Mouse (Mus musculus): ENCODE results near the gene Mpg. TPM values are rescaled to one million over a fixed set of nuclear protein-coding genes. Genes with fewer than 3 reads are reported as not detected.

Gene Mpg
- polyA plus RNA-seq, 1 experiment = 8.8 TPM

DNA sequence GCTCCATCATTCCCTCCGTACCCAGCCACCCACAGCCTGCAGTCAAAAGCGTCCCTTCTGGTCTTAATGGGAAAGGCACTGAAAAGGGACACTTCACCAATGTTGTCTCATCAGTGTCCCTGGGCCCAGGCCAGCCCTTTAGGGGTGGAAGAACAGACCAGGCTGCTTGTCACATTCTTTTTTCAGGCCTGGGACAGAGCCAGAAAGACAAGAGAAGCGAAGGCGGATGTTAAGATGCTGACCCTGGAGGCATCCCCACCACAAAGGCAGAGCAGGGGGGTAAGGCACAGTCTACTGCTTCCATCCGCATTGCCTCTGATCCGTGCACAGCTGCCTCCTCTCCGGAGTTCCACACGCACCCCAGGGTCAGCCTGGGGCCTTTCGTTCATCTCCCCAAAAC is 36.2 kb upstream of the Mpg start:
- Histone ChIP-seq H3K36me3 (replicated peaks; ENCODE audit: low read length) (no peaks in the 10 kb centered on the region), H3K4me1 (peaks cover 3% of the 10 kb centered on the region), H3K27me3 (replicated peaks) (peaks cover 51% of the 10 kb centered on the region), H3K9me3 (peaks cover 6% of the 10 kb centered on the region; the same call in 1 of the 2 replicates), H3K4me3 (replicated peaks) (no peak overlapping the region)
- no peak for TF ChIP-seq FLI1 (IDR thresholded peaks at IDR 0.05; ENCODE audit: low read length)
- no peak for TF ChIP-seq GATA1 (IDR thresholded peaks at IDR 0.05; ENCODE audit: borderline replicate concordance, low read length)

DNA sequence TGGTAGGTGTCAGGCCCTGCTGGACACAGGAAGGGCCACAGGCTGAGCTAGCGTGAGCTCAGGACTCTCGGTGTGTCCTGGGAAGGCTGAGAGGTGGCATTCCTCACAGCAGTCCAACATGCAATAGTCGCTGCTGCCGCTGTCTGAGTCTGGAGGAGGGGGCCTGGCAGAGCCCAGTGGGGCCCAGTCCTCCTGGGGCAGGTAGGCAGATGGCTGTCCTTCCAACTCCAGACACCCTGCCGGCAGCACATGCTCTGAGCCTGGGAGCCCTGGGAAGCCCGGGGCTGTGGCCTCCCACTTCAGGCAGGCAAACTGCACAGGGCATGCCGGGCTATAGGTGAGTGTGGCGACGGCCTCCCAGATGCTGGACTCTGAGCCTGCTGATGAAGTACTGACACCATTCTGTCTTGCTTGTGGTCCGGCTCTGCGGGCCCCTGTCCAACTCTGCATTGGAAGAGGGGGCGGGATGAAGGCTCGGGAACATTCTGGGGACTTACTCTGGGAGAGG is 35.6 kb upstream of the Mpg start:
- TF ChIP-seq FLI1 (IDR thresholded peaks at IDR 0.05; ENCODE audit: low read length) (no peak), GATA1 (IDR thresholded peaks at IDR 0.05; ENCODE audit: borderline replicate concordance, low read length) (no peak)
- H3K4me1 ChIP-seq = peaks cover 8% of the 10 kb centered on the region
- H3K9me3 ChIP-seq = peaks cover 6% of the 10 kb centered on the region; the same call in 1 of the 2 replicates
- H3K36me3 ChIP-seq (replicated peaks; ENCODE audit: low read length) = no peaks in the 10 kb centered on the region
- peaks cover 53% of the 10 kb centered on the region for H3K27me3 ChIP-seq (replicated peaks)
- H3K4me3 ChIP-seq (replicated peaks) = no peak overlapping the region

DNA sequence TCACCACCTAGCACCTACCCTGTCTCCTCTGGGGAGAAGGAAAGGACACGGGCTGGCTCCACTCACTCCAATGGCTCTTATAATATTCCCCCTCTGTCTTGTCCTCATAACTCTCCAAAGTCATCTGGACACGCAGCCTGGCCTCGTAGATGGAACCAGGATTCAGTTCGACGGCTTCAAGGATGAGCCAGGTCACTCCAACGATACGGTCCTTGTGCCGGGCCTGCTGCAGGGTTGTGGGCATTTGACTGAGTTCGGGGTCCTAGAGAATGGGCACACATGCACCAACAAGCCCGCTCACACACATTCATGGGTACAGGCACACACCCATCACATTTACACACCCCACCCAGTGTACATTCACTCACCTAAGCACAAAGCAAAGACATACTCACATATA is 33.1 kb upstream of the Mpg start:
- Histone ChIP-seq H3K36me3 (replicated peaks; ENCODE audit: low read length) (no peaks in the 10 kb centered on the region), H3K4me1 (peaks cover 19% of the 10 kb centered on the region), H3K27me3 (replicated peaks) (peaks cover 67% of the 10 kb centered on the region), H3K4me3 (replicated peaks) (no peak overlapping the region), H3K9me3 (no peaks in the 10 kb centered on the region)
- no peak for TF ChIP-seq FLI1 (IDR thresholded peaks at IDR 0.05; ENCODE audit: low read length)
- TF ChIP-seq GATA1 (IDR thresholded peaks at IDR 0.05; ENCODE audit: borderline replicate concordance, low read length) = no peak

DNA sequence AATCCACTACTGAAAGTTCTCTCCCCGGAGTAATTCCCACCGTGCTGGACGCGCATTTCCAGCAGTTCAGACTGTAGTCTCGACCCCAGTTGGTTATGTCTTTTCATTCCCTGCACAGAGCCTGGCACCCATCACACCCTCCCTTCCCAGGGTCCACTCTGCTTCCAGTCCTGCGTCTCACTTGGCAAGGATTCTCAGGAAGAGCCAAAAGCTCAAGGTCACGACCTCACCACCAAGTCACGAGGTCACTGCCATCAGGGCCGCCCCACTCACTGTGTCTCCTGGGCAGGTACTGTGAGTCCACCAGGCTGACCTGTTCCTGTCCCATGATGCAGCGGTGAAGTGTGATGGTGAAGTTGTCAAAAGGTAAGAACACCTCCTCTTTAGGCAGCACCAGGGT is 32.2 kb upstream of the Mpg start:
- Histone ChIP-seq H3K27me3 (replicated peaks) (peaks cover 69% of the 10 kb centered on the region), H3K4me3 (replicated peaks) (no peak overlapping the region), H3K4me1 (peaks cover 28% of the 10 kb centered on the region), H3K36me3 (replicated peaks; ENCODE audit: low read length) (no peaks in the 10 kb centered on the region), H3K9me3 (no peaks in the 10 kb centered on the region)
- TF ChIP-seq FLI1 (IDR thresholded peaks at IDR 0.05; ENCODE audit: low read length) = no peak
- TF ChIP-seq GATA1 (IDR thresholded peaks at IDR 0.05; ENCODE audit: borderline replicate concordance, low read length) = no peak

DNA sequence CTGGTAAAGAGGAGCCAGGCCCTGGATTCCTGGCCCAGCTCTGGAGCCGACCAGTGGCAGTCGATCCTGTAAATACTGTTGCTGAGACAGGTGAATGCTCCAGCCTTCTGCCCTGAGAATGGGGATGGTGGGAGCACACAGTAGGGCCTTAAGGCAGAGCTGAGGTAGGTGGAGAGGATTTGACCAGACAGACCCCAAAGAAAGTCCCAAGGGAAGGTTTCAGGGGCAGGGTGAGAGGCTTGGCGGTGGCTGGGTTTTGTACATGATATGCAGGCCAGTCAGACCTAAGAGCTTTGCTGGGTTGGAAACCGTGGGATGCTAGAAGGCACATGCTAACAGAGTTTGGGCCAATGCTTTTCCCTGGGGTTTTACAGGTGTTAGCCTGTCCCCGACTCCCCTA is 31.7 kb upstream of the Mpg start:
- H3K36me3 ChIP-seq (replicated peaks; ENCODE audit: low read length) = no peaks in the 10 kb centered on the region

DNA sequence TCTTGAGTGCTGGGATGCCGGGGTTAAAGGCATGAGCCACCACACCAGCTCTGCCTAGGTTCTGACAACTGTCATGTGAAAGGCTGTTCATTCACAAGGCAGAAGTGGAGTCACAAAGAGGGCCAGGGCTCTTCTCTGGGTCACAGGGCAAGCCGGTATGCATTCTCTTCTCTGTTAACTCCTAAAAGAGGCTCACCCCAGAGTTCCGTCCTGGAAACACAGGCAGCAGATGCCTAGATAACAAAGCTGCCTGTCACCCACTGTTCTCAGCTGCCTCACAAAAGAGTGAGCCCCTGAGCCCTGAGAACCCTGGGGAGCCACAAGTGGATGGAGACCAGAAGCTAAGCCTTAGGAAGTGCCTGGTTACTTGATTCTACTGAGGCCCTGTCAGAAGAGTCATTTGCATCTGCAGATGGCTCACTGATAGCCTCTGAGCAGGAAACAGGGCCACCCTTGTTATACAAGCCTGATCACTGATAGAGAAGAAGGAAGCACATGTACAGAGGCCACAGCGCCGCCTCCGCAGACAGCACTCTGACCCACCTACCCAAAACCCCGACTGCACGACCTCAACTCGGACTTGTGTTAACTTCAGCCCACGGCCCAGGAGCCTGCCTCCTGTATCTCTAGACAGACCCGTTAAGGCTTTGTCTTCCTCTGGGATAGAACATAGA is 30.3 kb upstream of the Mpg start:
- H3K36me3 ChIP-seq (replicated peaks; ENCODE audit: low read length) = no peaks in the 10 kb centered on the region
- no peaks in the 10 kb centered on the region for H3K9me3 ChIP-seq
- H3K4me3 ChIP-seq (replicated peaks) = no peak overlapping the region
- TF ChIP-seq GATA1 (IDR thresholded peaks at IDR 0.05; ENCODE audit: borderline replicate concordance, low read length) = no peak
- no peak for TF ChIP-seq FLI1 (IDR thresholded peaks at IDR 0.05; ENCODE audit: low read length)
- H3K27me3 ChIP-seq (replicated peaks) = peaks cover 57% of the 10 kb centered on the region
- H3K4me1 ChIP-seq = peaks cover 44% of the 10 kb centered on the region

More for the DNA sequence above, 31.7 kb upstream of the Mpg start:
- Histone ChIP-seq H3K4me3 (replicated peaks) (no peak overlapping the region), H3K4me1 (peaks cover 34% of the 10 kb centered on the region), H3K27me3 (replicated peaks) (peaks cover 65% of the 10 kb centered on the region), H3K9me3 (no peaks in the 10 kb centered on the region)
- TF ChIP-seq GATA1 (IDR thresholded peaks at IDR 0.05; ENCODE audit: borderline replicate concordance, low read length) (no peak), FLI1 (IDR thresholded peaks at IDR 0.05; ENCODE audit: low read length) (no peak)

DNA sequence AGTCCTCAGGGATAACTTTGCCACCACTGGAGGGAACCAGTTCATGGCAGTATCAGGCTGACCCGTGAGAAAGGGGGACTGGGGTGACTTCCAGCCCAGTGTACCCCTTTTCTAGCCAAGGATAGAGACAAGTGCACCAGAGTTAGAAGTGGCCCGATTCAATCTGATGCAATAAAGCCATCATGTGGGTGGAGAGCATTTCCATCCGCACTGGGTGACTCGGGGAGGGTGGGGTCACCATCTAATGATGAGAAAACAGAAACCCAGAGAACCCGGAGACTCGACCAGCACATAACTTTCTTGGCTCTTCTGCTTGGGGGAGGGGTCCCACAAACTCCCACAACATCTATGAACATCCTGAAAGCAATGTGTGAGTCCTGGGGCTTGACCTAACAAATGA is 29.6 kb upstream of the Mpg start:
- H3K4me1 ChIP-seq = peaks cover 44% of the 10 kb centered on the region
- H3K9me3 ChIP-seq = no peaks in the 10 kb centered on the region
- TF ChIP-seq FLI1 (IDR thresholded peaks at IDR 0.05; ENCODE audit: low read length) (no peak), GATA1 (IDR thresholded peaks at IDR 0.05; ENCODE audit: borderline replicate concordance, low read length) (no peak)
- no peaks in the 10 kb centered on the region for H3K36me3 ChIP-seq (replicated peaks; ENCODE audit: low read length)
- peaks cover 53% of the 10 kb centered on the region for H3K27me3 ChIP-seq (replicated peaks)
- H3K4me3 ChIP-seq (replicated peaks) = no peak overlapping the region

DNA sequence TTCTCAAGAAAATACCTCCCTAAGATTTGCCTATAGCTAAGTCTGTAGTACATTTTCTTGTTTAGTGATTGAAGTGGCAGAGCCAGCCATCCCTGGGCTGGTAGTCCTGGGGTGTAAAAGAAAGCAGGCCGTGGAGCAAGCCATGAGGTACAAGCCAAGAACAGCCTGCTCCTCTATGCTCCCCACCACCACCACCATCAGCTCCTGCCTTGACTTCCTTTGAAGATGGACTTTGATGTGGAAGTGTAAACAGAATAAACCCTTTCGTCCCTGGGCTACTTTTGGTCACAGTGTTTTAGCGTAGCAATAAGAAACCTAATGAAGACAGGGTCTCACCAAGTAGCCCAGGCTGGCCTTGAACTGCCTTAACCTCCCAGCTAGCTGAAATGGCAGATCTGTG is 28.5 kb upstream of the Mpg start:
- no peaks in the 10 kb centered on the region for H3K36me3 ChIP-seq (replicated peaks; ENCODE audit: low read length)
- peaks cover 48% of the 10 kb centered on the region for H3K27me3 ChIP-seq (replicated peaks)
- TF ChIP-seq FLI1 (IDR thresholded peaks at IDR 0.05; ENCODE audit: low read length) = no peak
- H3K4me1 ChIP-seq = peaks cover 51% of the 10 kb centered on the region
- H3K9me3 ChIP-seq = no peaks in the 10 kb centered on the region
- no peak overlapping the region for H3K4me3 ChIP-seq (replicated peaks)

DNA sequence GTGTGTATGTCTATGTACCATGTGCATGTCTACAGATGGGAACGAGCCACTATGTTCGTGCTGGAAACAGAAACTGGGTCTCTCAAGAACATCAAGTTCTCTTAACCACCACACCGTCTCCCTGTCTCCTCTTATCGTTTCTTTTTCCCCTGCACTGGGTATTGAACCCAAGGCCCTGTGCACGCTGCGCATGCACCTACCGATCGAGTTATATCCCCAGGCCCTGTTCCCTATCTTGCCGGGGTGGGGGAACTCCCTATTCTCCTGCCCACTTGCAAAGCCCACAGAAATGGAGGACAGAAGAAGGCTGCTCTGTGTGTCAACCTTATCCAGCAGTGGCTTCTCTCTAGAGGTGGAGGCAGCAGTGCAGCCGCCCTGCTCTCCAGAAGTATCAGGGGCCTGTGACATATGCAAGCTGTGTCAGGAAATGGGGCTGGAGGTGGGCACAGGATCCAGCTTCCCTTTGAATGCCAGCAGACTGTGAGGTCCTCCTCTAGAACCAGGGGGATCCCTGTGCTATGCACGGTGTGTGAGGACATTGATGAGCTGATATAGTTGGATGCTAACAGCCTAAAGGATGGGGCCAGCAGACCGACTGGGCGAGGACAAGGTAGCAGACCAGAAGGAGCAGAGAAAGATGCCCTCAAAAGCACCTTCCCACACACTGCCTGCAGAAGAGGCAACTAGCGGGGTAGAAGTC is 27.9 kb upstream of the Mpg start:
- no peaks in the 10 kb centered on the region for H3K9me3 ChIP-seq
- H3K4me1 ChIP-seq = peaks cover 54% of the 10 kb centered on the region
- peaks cover 44% of the 10 kb centered on the region for H3K27me3 ChIP-seq (replicated peaks)
- H3K36me3 ChIP-seq (replicated peaks; ENCODE audit: low read length) = no peaks in the 10 kb centered on the region
- TF ChIP-seq FLI1 (IDR thresholded peaks at IDR 0.05; ENCODE audit: low read length) (no peak), GATA1 (IDR thresholded peaks at IDR 0.05; ENCODE audit: borderline replicate concordance, low read length) (no peak)
- no peak overlapping the region for H3K4me3 ChIP-seq (replicated peaks)

DNA sequence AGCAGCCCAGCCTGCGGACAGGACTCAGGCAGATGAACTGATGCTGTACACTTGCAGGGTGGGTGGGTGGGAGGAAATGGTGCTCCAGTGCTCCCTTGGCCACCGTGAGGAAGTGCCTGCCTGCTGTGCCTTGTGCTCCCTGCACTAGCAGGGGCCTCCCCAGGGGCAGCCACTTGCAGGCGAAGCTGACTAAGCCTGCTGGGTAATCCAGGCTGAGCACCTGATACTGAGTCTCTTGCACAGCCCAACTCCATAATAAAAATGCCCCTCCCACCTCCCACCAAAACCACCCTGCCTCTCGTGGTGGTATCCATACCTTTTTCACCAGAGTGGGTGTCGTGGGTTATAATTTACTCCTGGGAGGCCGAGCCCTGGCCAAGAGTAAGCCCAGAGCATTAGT is 27.1 kb upstream of the Mpg start:
- no peaks in the 10 kb centered on the region for H3K9me3 ChIP-seq
- peak overlapping the region; percentile 53 for H3K4me3 ChIP-seq (replicated peaks)
- TF ChIP-seq GATA1 (IDR thresholded peaks at IDR 0.05; ENCODE audit: borderline replicate concordance, low read length) (no peak), FLI1 (IDR thresholded peaks at IDR 0.05; ENCODE audit: low read length) (no peak)
- no peaks in the 10 kb centered on the region for H3K36me3 ChIP-seq (replicated peaks; ENCODE audit: low read length)
- peaks cover 35% of the 10 kb centered on the region for H3K27me3 ChIP-seq (replicated peaks)
- peaks cover 54% of the 10 kb centered on the region for H3K4me1 ChIP-seq

All from megakaryocyte, embryonic 14.5 days (primary cell).